Mouse (Mus musculus): ENCODE measurements at regions not wholly inside any gene's neighbourhood (a gene's known extent, or its start where the extent isn't known, plus 50 kb on each side); places are given as distances from the start of the nearest gene placed in this dataset.

- DNase-seq (ENCODE audit: extremely low read depth, low read depth): no peak
Measured at GRCm38 (mm10) chr19:14892390-14892758, 294.5 kb upstream of the Tle4 start.

- DNase-seq (ENCODE audit: extremely low read depth, low read depth): no peak
Measured at GRCm38 (mm10) chr19:14891689-14892389, 294.0 kb upstream of the Tle4 start.

- DNase-seq (ENCODE audit: extremely low read depth, low read depth): no peak
Measured at GRCm38 (mm10) chr19:14891090-14891428, 293.2 kb upstream of the Tle4 start.

GRCm38 (mm10) chr19:14890241-14891089 lies 292.6 kb upstream of the Tle4 start:
- DNase-seq (ENCODE audit: extremely low read depth, low read depth): no peak

- no peak for DNase-seq (ENCODE audit: extremely low read depth, low read depth)
Measured at GRCm38 (mm10) chr19:14889794-14890193, 291.9 kb upstream of the Tle4 start.

GRCm38 (mm10) chr19:14883707-14884421 lies 286.0 kb upstream of the Tle4 start:
- DNase-seq (ENCODE audit: extremely low read depth, low read depth): no peak

- no peak for DNase-seq (ENCODE audit: extremely low read depth, low read depth)
Measured at GRCm38 (mm10) chr19:14880818-14881217, 283.0 kb upstream of the Tle4 start.

- no peak for DNase-seq (ENCODE audit: extremely low read depth, low read depth)
Measured at GRCm38 (mm10) chr19:14873986-14874385, 276.1 kb upstream of the Tle4 start.

GRCm38 (mm10) chr19:14871178-14871867 lies 273.5 kb upstream of the Tle4 start:
- DNase-seq (ENCODE audit: extremely low read depth, low read depth): no peak

GRCm38 (mm10) chr19:14862654-14863468 lies 265.0 kb upstream of the Tle4 start:
- no peak for DNase-seq (ENCODE audit: extremely low read depth, low read depth)

- no peak for DNase-seq (ENCODE audit: extremely low read depth, low read depth)
Measured at GRCm38 (mm10) chr19:14855036-14855435, 257.2 kb upstream of the Tle4 start.

GRCm38 (mm10) chr19:14853416-14853815 lies 255.6 kb upstream of the Tle4 start:
- no peak for DNase-seq (ENCODE audit: extremely low read depth, low read depth)

- DNase-seq (ENCODE audit: extremely low read depth, low read depth): no peak
Measured at GRCm38 (mm10) chr19:14849561-14849960, 251.7 kb upstream of the Tle4 start.

- no peak for DNase-seq (ENCODE audit: extremely low read depth, low read depth)
Measured at GRCm38 (mm10) chr19:14847120-14847519, 249.3 kb upstream of the Tle4 start.

- DNase-seq (ENCODE audit: extremely low read depth, low read depth): no peak
Measured at GRCm38 (mm10) chr19:14835629-14836028, 237.8 kb upstream of the Tle4 start.

GRCm38 (mm10) chr19:14816354-14816753 lies 218.5 kb upstream of the Tle4 start:
- no peak for DNase-seq (ENCODE audit: extremely low read depth, low read depth)

GRCm38 (mm10) chr19:14806787-14807186 lies 208.9 kb upstream of the Tle4 start:
- DNase-seq (ENCODE audit: extremely low read depth, low read depth): no peak

- no peak for DNase-seq (ENCODE audit: extremely low read depth, low read depth)
Measured at GRCm38 (mm10) chr19:14802909-14803650, 205.2 kb upstream of the Tle4 start.

- DNase-seq (ENCODE audit: extremely low read depth, low read depth): no peak
Measured at GRCm38 (mm10) chr19:14801669-14802068, 203.8 kb upstream of the Tle4 start.

GRCm38 (mm10) chr19:14799002-14799401 lies 201.2 kb upstream of the Tle4 start:
- DNase-seq (ENCODE audit: extremely low read depth, low read depth): no peak
